Mouse (Mus musculus): ENCODE measurements around the gene Zfp787.

GRCm38 (mm10) chr7:6157479-6157878 is 1.7 kb upstream of the Zfp787 start:
- TF ChIP-seq POLR2A (IDR thresholded peaks at IDR 0.05; ENCODE audit: borderline replicate concordance, control insufficient read depth, low read depth, low read length) (no peak), CTCF (IDR thresholded peaks at IDR 0.05; ENCODE audit: control insufficient read depth, insufficient read depth, low read length) (no peak)
